Mouse (Mus musculus): ENCODE data around the gene Pon1.
"Not testable (repeated sequence)": the region's sequence is repeated elsewhere in the genome, so short reads cannot be mapped to it uniquely, and the experiment has no call there.

Gene Pon1

DNA sequence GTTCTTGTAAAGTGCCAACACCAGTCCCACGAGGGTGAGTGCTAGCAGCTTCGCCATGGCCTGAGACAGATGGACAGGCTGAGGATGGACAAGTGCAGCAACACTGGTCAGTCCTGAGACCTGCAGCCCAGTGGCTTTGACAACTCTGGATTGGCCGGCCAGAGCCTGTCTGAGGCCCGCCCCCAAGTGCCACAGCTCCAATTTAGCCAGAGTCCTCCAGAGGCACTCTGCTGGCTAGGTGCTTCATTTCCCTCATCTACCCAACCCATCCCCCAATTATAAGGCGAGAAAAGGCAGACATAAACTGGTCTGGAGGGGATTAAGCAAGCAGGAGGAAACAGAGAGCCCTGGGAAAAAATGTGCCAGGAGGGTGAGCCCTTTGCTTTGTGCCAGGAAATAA lies at the start of gene Pon1:
Gene Pon1, minus strand, starts transcription at position 254 of the 400 bp plus-strand sequence.
- DNase-seq (ENCODE audit: low read depth, low spot score): no peak

DNA sequence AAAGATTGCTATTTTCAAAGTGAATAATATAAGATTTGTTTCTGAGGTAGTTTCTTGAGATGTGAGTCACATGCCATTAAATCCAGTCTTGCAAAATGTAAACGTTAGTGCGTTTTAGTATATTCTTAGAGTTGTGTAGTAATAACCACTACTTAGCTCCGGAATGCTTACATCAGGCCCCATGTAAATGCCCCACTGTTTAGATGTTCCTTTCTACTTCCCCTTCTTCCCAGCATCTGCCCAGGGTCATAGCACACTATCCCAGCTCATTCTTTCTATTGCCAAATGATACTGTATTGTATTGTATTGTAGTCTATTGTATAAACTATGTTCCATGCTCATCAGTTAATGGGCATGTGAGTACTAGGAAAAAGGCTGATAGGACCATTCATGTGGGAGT lies 45.1 kb upstream of the Pon1 start:
- DNase-seq (ENCODE audit: low read depth, low spot score): no peak

DNA sequence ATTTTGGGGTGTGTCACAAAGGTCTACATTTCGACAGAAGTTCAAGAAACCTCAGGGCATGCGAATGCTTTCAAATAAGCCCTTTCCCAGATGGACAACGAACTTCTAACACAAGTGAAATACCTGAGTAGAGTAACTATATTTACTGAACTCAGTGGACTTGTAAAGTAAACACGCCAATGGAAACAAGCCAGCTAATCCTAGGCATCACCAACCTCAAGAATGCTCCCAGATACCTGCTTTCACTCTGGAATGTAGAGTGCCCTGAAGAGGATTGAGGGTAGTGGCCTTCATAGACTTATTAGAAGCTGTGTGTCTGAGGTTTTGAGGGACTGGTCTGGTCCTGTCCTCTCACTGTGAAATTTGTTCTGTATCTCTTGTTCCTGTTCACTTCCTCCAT lies 43.8 kb upstream of the Pon1 start:
- DNase-seq (ENCODE audit: low read depth, low spot score): no peak

DNA sequence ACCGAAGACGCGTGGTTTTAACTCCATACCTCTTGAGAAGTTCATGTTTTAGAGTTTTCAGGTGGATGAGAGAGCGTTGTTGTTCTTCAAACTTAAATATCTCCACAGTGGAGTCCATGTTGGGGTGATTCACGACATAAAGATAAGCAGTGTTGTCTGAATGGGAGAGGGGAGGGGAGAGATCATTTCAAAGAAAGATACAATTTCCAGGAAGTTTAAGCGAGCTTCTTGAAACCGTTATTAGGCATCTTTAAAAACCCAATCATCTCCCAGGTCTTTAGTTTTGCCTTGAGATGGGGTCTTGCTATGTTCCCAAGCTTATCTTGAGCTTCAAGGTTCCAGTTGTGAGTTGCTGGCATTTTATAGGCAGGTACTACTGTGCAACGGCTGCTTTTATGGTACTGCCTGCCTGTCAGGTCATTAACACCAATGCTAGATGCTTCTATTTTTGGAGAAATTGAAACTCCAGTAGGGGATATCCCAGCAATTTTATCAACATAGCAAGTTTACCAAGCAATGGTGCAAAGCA lies 43.2 kb upstream of the Pon1 start:
- DNase-seq (ENCODE audit: low read depth, low spot score): no peak

DNA sequence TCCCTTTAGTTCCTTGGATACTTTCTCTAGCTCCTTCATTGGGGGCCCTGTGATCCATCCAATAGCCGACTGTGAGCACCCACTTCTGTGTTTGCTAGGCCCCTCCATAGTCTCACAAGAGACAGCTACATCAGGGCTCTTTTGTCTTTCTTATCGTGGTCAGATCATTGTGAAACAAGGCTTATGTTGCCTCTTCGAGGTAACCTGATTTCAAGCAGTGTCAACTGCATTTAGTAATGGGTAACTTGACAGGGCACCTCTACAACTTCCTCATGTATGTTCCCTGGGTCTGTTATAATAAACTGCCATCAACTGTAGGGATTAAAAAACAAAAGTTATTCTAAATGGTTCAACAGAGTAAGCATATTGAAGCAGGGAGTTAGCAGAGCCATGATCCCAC lies 40.8 kb upstream of the Pon1 start:
- no peak for DNase-seq (ENCODE audit: low read depth, low spot score)

DNA sequence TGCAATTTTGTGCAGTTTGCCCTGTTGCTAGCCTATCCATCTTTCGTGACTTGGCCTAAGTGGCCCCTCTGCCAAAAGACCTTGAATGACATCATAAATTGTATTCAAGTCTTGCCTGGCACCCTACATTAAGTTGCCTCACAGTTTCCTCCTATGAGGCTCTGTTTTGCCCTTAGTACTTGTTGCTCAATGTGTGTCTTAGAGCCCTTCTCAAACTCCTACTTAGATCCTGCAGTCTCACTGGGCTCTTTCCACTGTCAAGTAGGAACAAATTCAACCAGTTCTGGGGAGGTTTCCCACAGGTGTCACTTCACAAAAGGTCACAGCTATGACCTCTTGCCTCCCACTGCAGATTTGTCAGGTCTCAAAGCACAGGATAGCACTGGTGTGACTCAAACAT lies 40.1 kb upstream of the Pon1 start:
- DNase-seq (ENCODE audit: low read depth, low spot score): no peak

DNA sequence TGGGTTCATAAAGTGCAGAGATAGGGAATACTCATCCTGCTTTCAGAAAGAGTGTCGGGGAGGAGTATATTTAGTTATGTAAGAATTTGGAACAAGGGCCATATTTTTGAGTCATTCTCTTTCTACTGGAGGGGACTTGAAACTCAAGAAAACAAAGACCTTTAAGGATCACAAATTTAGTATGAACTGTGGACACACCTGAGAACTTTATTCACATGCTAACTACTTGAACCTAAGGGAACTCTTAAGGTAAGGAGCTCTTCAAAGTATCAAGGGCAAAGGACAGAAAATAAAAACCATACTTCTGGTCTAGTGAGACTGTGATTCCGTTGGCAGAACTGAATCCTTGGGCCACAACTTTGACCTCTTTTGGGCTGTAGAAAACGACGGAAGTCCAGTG lies 38.3 kb upstream of the Pon1 start:
- DNase-seq (ENCODE audit: low read depth, low spot score): no peak

DNA sequence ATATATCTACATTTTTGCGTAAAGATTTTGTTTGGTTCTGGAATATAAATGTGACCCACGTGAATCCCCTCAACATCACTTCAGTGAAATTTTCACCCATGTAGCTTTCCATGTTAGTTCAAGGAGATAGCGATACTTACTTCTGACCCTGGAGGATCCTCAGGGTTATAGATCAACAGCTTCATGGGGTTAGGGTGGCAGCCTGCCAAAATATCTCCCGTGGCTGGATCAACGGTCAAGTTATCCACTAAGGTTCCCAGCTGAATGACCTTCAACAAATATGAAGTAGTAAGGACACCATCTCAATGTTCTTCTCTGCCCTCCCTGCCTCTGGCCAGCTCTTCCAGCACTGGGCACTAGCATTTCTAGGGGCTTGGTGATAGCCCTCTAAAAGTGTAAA lies 36.5 kb upstream of the Pon1 start:
- DNase-seq (ENCODE audit: low read depth, low spot score): no peak

DNA sequence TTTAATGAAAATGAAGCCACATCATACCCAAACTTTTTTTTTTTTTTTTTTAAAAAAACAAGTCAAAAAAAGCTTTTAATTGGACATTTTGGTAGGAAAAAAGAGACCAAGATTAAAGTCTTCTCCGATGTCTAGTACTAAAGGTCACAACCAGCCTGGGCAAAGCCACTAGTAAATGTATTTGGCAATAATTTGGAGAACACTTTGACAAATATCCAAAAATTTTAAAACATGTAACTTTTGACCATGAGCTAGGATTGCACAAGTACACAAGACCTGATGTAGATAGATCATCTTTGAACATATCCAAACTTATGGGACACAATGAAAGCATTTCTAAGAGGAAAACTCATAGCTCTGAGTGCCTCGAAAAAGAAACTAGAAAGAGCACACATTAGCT lies 29.8 kb upstream of the Pon1 start:
- DNase-seq (ENCODE audit: low read depth, low spot score): not testable (repeated sequence)

DNA sequence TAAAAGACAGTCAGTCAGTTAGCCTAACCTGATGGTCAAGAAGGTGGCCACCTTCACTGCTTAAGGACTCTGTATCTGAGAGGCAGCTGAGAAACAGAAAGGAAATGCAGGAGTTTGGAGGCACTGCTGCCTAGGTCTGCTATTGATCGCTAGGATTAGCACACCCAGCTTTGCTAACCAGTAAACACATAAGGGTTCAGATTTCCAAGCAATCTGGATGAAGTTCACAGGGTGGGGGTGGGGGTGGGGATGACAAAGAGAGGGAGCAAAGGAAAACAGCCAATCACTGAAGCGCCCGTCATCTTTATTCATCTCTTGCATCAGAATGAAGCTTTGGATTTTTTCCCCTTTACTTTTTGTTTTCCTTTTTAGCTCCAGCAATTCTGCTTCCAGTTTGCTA lies 28.3 kb upstream of the Pon1 start:
- DNase-seq (ENCODE audit: low read depth, low spot score): no peak

DNA sequence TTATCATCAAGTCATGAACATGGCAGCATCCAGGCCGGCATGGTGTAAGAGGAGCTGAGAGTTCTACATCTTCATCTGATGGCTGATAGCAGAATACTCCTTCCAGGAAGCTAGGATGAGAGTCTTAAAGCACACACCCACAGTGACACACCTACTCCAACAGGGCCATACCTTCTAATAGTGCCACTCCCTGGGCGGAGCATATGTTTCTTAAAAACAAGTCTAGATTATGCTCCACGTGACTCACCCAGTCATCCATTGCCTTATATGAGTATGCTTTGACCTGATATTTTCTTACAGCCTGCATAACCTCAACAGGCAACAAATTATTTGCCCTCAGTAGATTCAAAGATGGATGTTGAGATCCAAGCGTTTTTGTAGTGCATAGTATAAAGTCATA lies 24.4 kb upstream of the Pon1 start:
- no peak for DNase-seq (ENCODE audit: low read depth, low spot score)

DNA sequence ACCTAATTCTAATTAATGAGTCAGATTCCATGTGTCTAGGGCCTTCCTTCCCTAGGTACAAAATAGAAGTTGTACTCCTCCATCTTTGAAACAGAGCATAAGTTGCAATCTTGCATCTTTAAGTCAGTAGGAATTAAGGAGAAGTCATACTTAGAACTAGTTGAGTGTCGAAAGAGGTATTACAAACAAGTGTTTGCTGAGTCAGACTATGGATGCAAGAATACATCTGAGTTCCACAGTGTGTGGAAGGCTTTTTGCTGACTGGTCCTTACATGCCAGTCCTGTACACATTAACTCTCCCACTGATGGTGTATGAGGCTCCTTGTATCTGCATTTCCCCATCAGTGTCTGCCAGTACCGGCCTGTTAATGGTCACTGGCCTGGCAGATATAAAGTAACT lies 14.1 kb upstream of the Pon1 start:
- DNase-seq (ENCODE audit: low read depth, low spot score): no peak

DNA sequence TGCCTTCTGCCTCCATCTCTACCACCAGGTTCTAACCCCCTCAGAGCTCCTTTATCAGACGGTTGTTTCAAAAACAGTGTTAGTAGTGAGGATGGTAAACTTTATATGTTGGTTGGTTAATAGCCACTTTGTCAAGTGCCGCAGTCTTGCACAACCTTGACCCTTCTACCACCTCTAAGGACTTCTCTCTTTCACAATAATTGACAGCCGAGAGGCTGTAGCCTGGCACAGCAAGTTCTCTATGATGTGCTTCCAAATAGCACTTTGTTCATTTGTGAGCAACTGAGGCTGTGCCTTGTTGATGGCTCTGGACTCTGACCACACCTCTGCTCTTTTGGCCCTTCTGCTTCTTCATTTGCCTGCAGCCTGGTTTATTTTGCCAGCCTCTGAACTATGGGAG lies 6.2 kb upstream of the Pon1 start:
- no peak for DNase-seq (ENCODE audit: low read depth, low spot score)

DNA sequence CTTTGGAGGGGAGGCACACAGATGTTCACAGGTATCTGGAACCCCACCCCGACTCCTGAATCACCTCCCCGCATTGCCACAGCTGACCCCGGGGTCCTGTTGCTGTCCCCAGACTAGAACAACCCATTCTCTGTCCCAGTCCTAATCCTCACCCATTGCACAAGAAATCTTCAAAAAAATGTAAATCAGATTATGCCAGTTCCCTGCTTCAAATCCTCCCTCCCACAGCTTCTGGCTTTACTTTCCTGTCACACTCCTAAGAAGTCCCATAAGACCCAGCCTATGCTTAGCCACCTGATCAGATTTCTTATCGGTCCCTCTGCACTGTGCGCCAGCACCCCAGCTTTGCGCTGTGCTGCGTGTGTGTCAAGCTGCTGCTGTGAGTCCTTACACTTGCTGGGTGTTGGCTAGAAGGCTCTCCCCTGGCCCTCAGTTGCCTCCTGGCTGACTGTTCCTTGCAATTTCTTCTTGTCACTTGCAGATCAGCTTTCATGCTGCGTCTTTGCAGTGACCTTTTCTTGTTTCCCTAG lies 5.7 kb upstream of the Pon1 start:
- DNase-seq (ENCODE audit: low read depth, low spot score): no peak

DNA sequence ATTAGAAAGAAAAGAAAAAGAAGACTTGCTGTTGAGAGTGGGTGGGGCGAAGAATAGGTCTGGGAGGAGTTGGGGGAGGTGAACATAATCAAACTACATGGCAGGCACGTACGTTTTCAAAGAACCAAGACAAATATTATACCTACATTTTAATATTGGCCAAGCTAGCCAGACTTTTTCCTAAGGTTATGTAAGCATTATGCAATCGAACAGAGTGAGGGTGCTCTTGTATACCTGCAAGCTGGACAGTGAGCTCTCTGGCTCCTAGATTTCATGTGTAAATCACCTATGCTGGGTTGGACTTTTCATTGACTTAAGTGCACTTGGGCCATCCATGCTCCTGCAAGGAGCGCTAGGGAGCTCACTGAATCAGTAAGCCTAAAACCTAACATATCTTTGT lies 4.8 kb upstream of the Pon1 start:
- no peak for DNase-seq (ENCODE audit: low read depth, low spot score)

DNA sequence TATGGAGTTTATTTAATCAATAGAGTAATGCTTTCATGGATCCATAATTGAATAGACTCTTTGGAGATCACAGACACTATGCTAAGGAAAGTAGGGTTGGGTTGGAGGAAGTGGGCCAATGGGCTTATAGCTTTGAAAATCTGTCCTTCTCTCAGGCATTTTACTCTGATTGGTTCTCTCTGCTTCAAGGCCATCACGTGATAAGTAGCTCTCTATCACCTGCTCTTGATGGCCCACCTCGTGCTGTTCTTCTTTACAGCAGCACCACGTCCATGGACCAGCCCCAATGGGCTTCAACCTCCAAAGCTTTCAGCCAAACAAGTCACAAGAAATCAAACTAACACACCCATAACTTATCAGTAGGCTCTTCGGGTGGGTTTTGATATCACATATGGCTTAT lies 3.0 kb downstream of the Pon1 start:
- no peak for DNase-seq (ENCODE audit: low read depth, low spot score)

DNA sequence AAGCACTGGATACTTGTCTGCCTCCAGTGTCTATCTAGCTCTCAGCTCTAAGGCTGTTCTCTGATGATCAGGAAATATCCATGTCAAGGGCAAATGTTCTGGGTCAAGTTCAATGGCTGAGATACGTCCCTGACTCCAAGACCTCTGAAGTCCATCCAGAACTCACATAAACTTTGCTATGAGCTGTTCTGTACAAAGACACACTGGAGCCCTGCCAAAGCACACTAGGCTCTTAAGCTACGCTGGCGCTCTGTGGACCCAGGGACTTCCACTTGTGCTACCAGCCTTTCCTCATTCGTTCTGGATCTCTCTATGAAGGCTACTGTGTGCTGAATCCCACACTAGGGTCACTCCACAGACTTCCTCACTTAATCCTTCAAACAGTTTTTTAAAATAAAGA lies 4.2 kb downstream of the Pon1 start:
- no peak for DNase-seq (ENCODE audit: low read depth, low spot score)

DNA sequence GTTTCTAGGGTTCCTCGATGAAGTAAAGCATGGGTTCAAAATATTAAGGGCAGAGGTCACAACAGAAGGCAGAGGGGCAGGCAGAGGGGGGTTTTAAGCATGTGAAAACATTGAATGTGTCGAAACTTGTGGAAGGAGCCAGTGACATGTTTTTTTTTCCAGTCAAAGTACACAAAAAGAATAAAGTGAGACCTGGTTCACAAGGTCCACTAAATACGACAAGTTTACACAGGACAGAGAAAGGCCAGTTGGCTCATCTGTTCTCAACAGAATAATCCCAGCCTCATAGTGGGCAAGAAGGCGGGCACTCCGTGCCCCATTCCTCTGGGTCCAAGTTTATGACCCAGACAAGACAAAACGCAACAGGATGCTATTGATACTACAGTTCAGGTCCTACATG lies 4.8 kb downstream of the Pon1 start:
- no peak for DNase-seq (ENCODE audit: low read depth, low spot score)

DNA sequence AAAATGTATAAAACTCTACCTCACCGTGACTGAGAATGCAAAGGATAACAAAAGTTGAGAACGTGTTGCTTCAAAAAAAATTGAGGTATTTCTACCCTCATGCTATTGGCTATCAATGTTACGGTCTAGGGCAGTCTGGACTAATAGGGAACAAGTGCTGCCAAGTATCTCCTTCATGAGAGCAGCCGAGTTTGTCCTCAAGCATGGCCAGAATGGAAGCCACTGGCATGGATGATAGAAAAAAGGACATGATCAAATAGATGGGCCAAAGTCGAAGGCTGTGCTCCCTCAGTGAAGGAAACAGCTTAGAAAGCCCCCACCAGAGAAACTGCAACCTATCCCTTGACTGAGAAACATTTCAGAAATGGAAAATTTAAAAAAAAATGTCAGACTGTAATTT lies 5.7 kb downstream of the Pon1 start:
- DNase-seq (ENCODE audit: low read depth, low spot score): no peak

DNA sequence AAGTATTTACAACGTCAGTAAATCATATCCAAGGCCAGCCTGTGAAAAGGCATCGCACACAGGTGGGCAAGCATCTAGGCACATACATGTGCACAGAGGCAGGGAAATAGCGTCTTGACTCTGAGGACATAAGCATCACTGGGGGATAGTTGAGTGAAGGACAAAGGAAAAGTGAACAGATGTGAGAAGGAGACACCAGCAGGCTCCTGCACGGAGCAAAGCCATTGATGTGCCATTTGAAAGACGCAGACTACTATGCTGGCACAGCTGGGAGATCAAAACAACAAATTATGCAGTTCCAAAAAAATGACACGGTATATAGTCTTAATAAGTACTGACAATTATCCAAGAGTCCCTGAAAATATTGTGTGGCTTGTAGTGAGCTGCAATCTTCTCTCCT lies 6.2 kb downstream of the Pon1 start:
- DNase-seq (ENCODE audit: low read depth, low spot score): no peak

DNA sequence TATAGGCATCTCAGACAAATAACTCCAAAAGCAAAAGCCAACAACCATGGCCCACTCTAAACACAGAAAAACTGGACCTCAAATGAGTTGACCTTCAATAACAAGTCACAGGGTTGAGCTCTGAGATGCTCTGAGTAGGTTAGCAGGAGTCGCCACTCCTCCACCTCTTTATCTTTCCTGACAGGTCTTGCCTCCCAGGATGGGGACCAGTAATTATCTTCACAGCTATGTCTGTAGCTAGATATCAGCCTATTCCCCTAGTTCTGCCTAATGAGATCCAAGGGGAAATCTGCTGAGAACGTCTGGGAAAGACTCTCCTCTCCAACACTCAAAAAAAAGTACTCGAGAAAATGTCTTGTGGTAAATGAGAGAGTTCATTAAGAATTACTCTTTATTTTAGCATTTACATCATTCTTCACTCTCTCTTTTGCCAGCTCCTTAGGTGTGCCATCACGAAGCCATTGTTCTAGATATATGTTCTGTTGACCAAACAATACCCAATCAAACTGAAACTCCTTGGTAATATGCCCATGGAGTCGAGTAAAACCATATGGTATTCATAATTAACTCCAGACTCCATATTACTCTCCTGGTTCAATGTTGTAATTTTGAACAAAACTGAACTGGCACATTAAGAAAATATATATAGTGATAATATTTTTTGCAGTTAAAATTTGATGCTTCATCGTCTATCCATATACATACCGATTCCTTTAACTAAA lies 7.4 kb downstream of the Pon1 start:
- DNase-seq (ENCODE audit: low read depth, low spot score): no peak

DNA sequence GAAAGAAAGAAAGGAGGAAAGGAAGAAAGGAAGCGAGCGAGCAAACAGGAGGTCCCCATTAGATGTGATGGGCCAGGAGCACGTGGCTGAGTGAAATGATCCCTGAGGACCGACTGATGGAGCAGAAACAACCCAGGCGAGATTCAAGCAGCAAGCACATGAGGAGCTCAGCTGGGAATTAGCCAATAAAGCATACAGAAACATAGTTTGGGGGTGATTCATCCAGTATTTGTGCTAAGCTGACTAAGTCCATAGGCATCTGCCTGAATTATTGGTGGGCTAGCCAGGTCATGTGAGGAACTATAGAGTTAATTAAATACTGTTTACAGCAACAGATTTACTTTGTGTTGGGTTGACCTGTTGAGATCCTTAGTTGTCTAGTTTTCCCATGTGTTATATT lies 13.1 kb downstream of the Pon1 start:
- no peak for DNase-seq (ENCODE audit: low read depth, low spot score)

DNA sequence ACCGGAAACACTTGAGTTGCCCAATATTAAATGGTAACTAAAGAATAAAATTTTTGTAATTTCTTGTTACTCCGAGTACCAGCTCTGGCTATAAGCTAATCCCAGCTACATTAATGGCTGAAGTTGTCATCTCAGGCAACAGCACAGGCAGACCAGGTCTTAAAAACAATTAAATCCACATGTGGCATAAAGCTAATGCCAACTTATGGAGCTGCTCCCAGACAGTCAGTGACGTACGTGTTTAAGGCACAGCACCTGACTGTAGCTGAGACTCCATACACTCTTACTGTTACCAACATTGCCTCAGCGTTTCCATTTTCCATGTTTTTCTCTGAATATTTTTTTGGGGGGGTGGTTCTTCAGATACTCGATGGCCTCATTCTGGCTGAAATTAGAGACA lies 14.6 kb downstream of the Pon1 start:
- DNase-seq (ENCODE audit: low read depth, low spot score): no peak

Measured in ES-CJ7 (cell line).